Mouse (Mus musculus) heart, embryonic 15.5 days (tissue): ENCODE results near the gene Gm13289. TPM values are rescaled to one million over a fixed set of nuclear protein-coding genes. Genes with fewer than 3 reads are reported as not detected.

ENCODE experiments used
- polyA plus RNA-seq: library from polyadenylated mRNA; unstranded; fragments of >200 nt; fragmentation: Nextera tagmentation; extraction: Ambion mirVana; gene quantifications from 2 replicates; pipeline ENCODE4 v1.2.1, GENCODE M21; 2015

The Gm13289 gene
- polyA plus RNA-seq, 1 experiment from 2014 or later = not detected

Other genes starting within 250 kb of the Gm13289 start
- gene Ifna15, start 218.7 kb upstream of the Gm13289 start, polyA plus RNA-seq = not detected in 2 replicates
- not detected in 2 replicates for gene Ifna14, start 205.1 kb upstream of the Gm13289 start, polyA plus RNA-seq
- gene Ifna9, start 184.5 kb upstream of the Gm13289 start, polyA plus RNA-seq = not detected in 2 replicates
- gene Ifna12, start 173.5 kb upstream of the Gm13289 start, polyA plus RNA-seq = not detected in 2 replicates
- not detected in 2 replicates for gene C87499, start 142.5 kb upstream of the Gm13289 start, polyA plus RNA-seq
- not detected in 2 replicates for gene Ifna13, start 132.5 kb upstream of the Gm13289 start, polyA plus RNA-seq
- gene Ifna16, start 100.0 kb upstream of the Gm13289 start, polyA plus RNA-seq = not detected in 2 replicates
- not detected in 2 replicates for gene Ifna2, start 93.0 kb upstream of the Gm13289 start, polyA plus RNA-seq
- not detected in 2 replicates for gene Ifnab, start 85.6 kb upstream of the Gm13289 start, polyA plus RNA-seq
- 0.82 and 0.93 TPM in 2 replicates for gene Gm26566, start 55.1 kb upstream of the Gm13289 start, polyA plus RNA-seq
- gene Klhl9, start 54.5 kb upstream of the Gm13289 start, polyA plus RNA-seq = 77.5 and 78.4 TPM in 2 replicates
- gene Gm13271, start 22.1 kb upstream of the Gm13289 start, polyA plus RNA-seq = not detected in 2 replicates
- 0.11 and 0.23 TPM in 2 replicates for gene Gm13283, start 16.8 kb upstream of the Gm13289 start, polyA plus RNA-seq
- gene Gm13290, start 3.1 kb upstream of the Gm13289 start, polyA plus RNA-seq = 0.48 TPM in 1 of 2 replicates, not detected in the other
- 0.28 TPM in 1 of 2 replicates, not detected in the other for gene Gm13272, start 2.9 kb downstream of the Gm13289 start, polyA plus RNA-seq
- gene Ifnz, start 5.2 kb downstream of the Gm13289 start, polyA plus RNA-seq = 0.53 TPM in 1 of 2 replicates, not detected in the other
- not detected in 2 replicates for gene Gm13276, start 8.8 kb downstream of the Gm13289 start, polyA plus RNA-seq
- gene Gm13277, start 11.7 kb downstream of the Gm13289 start, polyA plus RNA-seq = not detected in 2 replicates
- not detected in 2 replicates for gene Gm13278, start 14.6 kb downstream of the Gm13289 start, polyA plus RNA-seq
- not detected in 2 replicates for gene Gm13275, start 17.6 kb downstream of the Gm13289 start, polyA plus RNA-seq
- not detected in 2 replicates for gene Gm13279, start 20.5 kb downstream of the Gm13289 start, polyA plus RNA-seq
- 0.79 and 0.82 TPM in 2 replicates for gene Gm13285, start 22.7 kb downstream of the Gm13289 start, polyA plus RNA-seq
- not detected in 2 replicates for gene Gm13287, start 26.3 kb downstream of the Gm13289 start, polyA plus RNA-seq
- 0.08 TPM in 1 of 2 replicates, not detected in the other for gene Gm13288, start 28.6 kb downstream of the Gm13289 start, polyA plus RNA-seq
- gene Ifna7, start 39.3 kb downstream of the Gm13289 start, polyA plus RNA-seq = not detected in 2 replicates
- not detected in 2 replicates for gene Ifna11, start 43.0 kb downstream of the Gm13289 start, polyA plus RNA-seq
- not detected in 2 replicates for gene Ifna6, start 50.5 kb downstream of the Gm13289 start, polyA plus RNA-seq
- gene Ifna5, start 58.6 kb downstream of the Gm13289 start, polyA plus RNA-seq = not detected in 2 replicates
- not detected in 2 replicates for gene Ifna4, start 64.9 kb downstream of the Gm13289 start, polyA plus RNA-seq
- not detected in 2 replicates for gene Ifna1, start 73.2 kb downstream of the Gm13289 start, polyA plus RNA-seq
- gene Ifne, start 103.3 kb downstream of the Gm13289 start, polyA plus RNA-seq = not detected in 2 replicates